Mouse (Mus musculus) ES-CJ7 (cell line): Measurements from ENCODE around the gene Atp8b4.

Source experiments
- DNase-seq: peaks from one replicate; pipeline ENCODE4 v3.0.0; 2011; ENCODE audit warnings: low read depth, low spot score

Atp8b4 gene

DNA sequence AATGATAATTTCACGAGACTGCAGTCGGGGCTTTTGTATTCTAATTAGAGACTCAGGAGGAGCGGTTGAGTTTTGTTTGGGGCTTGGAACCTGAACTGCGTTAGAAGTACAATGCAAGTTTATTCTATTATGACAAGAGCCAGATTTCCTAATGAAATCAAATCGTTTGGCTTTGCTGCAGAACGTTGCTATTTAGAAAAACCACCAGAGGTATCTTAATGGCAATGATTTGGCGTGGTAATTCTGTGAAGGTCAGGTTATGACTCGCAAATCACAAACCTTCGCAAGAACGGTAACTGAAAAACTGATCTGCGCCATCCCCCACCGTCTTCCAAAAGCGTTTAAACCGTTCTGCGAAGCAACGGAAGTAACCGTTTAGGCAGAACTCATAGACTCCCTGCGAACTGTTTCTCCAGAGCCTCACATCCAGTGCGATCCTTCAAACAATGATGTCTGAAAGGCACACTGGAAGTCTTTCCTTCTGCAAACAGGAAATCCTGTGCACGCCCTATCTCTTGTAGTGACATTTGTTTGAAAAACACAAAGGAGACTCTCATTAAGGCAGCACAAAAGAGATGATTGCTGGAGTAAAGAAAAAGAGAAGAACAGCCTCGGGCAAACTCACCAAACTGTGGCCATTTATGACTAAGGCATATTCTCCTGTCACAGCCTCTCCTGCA lies 139.2 kb downstream of the Atp8b4 start:
- peak; percentile 51 for DNase-seq

- DNase-seq = no peak
Observed at GRCm38 (mm10) chr2:126360688-126361087, 139.8 kb downstream of the Atp8b4 start.

DNA sequence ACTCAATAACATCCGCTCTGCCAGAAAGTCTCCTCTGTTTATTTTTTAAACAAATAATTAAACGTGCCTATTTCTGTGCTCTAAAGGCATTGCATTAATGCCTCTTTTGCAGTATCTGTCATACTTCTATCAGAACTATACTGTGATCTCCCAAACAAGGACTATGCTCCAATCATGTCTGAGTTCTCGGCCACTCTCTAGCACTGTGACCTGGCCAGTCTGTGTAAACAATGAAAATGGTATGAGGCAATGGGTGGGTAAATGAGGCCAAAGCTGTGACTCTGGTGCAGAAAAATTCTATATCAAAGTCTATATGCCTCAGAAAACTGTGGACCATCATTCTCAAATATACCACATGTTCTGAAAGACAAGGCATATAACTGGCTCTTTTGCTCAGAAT lies 140.5 kb downstream of the Atp8b4 start:
- no peak for DNase-seq

DNA sequence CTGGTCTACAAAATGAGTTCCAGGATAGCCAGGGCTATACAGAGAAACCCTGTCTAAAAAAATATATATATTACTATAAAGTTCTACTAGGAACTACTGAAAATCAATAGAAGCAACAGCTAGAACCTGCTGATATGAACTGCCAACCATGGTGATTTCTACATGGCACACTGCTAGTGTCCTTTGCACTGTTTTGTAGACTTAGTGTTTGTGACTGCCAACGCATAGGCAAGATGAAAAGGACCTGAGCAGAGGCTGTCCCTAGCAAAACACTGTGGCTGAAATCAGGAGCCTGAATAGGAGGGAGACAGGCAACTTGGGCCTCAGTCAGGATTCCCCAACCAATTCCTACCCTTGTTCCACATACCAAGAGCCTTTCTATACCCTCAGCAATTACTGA lies 141.2 kb downstream of the Atp8b4 start:
- no peak for DNase-seq

DNA sequence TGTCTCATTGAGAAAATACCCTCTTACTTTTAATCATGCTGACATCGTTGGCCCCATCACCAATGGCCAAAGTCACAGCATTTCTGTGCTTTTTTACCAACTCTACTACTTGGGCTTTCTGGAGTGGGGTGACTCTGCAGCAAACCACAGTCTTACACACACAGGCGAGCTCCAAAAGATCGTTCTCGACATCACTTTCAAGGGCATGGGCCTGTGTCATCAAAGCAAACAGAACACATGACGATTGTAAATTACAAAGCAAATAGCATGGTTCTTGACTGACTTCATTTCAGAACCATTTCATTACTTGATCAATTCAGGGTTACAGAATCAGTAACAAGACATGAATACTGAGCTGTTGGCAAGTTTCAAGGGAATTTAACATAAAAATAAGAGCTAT lies 141.7 kb downstream of the Atp8b4 start:
- DNase-seq = no peak

DNA sequence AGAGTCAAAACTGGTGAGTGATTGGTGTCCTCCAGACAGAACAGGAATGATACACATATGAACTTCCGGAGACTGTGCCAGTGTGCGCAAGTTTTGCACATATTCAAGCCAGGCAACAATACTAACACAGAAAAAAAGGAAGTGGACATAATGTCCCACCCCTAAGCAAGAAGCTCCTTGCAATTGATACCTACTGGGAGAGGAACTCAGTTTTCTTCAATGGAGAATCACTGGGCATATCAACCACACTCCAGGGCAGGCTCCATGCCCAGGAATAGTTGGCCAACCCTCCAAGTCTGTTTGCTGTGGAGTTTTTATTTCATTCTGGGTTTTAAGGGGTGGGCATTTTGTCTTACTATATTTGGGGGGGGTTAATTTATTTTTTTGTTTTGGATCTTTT lies 145.2 kb downstream of the Atp8b4 start:
- DNase-seq = no peak

- DNase-seq = no peak
Observed at GRCm38 (mm10) chr2:126351811-126352210, 148.7 kb downstream of the Atp8b4 start.

- no peak for DNase-seq
Observed at GRCm38 (mm10) chr2:126343026-126343593, 157.4 kb downstream of the Atp8b4 start.

DNA sequence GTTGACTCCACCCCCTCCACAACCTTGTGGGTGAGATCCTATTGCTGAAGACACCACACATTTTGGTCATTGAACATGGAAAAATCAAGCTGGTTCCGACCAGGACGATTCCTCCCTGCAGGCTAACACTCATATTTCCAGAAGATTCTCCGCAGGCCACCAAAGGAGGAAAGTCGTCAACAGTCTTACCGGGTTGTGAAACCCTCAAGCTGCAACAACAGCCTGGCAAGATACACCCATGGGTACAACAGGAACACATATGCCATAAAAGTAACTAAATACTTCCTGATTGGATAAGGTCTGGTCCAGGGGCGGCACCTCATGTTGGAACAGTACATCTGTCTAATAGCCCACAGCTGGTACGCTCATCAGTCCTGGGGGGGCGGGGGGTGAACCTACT lies 159.0 kb downstream of the Atp8b4 start:
- no peak for DNase-seq

DNA sequence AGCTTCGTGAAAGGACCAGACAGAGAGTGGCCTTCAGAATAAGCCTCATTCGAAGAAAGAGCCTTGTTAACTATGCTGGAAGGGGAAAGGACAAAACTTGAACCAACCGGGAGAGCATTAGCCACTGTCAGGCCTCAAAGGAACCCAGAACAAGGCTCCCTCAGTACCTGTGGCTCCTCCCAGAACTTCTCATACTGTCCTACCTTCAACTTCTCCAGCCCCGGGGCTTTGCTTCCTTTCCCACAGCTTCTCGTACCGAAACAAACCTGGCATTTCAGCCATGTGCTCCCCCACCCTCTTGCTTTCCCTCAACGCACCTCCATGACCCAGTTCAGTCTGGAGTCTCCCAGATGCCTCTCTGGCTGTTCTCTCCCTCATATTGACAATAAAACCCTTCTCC lies 160.3 kb downstream of the Atp8b4 start:
- DNase-seq = no peak

DNA sequence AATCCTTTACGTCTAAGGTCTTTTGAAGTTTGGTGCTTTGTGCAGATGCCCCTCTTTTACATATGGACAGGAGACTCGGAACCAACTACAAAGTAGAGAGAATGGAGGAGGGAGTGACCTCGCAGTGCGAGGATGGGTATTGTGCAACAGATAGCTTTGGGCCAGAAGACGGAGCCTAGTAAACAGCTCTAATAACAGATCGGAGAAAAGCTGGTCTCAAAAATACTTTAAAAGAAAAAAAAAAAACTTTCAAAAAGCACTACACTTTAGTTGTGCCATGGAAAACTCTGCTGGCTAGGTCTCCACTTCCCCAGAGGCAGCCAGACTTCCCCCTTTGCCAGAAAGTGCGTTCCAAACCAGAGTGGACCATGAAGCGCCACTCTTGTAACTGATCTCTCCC lies 161.0 kb downstream of the Atp8b4 start:
- no peak for DNase-seq

DNA sequence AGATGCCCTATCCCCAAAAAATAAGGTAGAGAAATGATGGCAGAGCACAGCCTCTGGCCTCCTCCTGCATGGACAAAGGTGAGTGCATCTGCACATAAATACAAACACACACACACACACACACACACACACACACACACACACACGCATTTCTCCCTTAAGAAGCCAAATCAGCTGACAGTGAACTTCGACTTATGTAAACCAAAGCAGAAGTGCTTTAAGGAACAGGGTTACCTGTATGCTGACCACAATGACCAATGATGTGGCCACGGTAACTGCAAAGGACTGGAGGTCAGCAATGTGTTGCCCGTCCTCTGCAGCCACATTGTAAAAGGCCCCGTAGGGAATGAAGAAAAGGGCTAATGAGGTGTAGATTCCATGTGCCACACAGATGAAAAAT lies 163.3 kb downstream of the Atp8b4 start:
- no peak for DNase-seq

DNA sequence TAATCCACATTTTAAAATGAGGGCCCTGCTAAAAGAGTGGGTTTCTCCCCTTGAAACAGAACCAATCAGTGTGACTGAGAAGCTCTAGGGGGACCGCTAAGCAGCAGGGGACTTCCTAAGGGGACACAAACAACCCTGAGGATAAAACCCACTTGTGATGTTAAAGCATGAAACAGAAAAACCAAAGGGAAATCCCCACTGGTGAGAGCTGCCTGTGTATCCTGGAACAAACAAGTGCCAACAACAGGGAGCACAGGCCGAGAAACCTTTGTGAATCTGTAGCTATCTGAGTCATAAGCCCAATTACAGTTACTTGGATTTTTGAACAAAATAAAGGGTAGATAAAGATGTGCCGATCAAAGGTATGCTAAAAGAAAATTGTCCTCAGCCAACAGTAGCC lies 168.7 kb downstream of the Atp8b4 start:
- no peak for DNase-seq

DNA sequence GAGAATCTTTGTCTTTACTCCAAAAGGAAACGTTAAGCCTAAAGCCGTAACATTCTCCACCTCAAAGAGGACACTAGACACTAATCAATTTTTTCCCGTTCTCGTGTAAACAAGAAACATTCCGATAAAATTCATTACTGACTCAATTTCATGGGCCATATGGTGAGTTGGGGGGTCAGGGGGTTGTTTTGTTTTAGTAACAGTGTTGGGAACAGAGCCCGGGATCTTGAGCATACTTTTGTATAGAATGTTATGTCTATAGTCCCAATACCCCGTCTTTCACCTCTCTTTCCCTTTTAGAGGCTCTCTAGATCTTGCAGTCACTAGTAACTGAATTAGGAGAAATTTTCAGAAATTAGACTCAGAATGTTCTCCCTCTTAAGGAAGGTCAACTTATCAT lies 177.3 kb downstream of the Atp8b4 start:
- DNase-seq = no peak

DNA sequence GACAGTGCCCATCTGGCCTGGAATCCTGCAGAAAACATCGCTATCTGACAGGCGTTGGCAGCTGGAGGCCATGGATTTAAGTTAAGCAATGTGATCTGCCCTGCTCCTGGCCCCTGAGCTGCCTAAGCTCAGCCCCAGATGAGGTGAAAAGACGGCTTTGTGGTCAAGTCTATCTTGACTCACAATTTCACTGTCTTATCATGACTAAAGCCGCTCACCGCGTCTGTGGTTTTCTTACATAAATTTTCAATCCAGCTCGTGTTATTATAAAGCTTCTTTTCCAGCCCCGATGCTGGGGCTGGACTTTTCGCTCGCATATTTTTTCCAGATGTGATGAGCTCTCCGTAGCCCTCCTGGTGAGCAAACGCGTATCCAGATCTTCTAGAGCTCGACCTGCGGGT lies 177.8 kb downstream of the Atp8b4 start:
- no peak for DNase-seq

DNA sequence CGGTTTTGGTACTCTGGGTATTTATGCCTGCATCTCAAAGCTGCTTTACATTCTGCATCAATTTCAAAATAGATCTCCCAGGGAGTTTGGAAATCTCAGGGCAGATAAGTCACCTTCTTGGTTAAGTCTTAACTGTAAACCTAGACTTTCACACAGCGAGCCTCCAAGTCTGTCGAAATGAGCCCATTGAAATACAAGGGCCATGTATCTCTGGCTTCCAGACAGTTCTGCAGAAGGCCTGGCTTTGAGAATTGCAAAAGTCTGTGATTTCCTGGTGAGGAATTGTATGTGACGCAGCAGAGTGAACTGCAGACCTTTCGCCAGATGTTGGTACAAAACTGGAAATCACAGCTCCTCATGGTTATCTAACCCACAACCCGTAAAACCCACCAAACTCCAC lies 182.4 kb downstream of the Atp8b4 start:
- no peak for DNase-seq

DNA sequence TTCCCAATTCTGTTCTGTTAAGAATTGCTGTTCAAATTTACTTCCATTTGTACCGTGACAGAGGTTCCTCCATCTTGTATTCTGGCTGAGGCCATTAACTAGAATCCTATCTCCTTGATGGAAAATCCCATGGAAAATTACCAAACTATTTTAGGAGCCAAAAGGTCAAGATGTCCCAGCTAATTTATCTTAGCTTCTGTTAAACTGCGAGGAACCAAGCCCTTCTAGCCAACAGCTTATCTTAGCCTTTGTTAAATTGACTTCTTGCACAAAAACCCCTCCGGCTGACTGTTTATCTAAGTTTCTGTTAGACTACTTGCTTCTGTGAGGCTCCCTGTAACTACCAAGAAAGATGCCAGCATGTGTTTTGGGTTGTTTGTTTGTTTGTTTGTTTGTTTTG lies 183.5 kb downstream of the Atp8b4 start:
- no peak for DNase-seq

GRCm38 (mm10) chr2:126316346-126316745 lies 184.1 kb downstream of the Atp8b4 start:
- DNase-seq = no peak

- DNase-seq = no peak
Observed at GRCm38 (mm10) chr2:126311056-126311455, 189.4 kb downstream of the Atp8b4 start.

DNA sequence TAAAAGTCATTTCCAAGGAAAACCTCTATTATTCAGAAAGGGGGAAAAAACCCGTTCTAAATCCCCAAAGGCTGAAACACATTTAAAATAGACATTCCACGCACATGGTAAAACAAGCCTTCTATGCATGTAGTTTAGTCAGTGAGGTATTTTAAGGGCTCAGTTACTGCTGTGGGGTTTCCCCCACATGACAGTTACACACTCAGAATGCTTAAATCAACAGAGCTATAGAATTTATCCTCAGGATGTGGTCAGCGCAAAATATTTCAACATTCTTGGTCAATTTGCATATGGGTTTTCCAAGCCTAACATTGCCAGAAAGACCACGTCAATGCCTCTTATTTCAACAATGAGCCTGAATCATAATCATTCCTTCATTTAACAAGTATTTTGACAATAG lies 190.5 kb downstream of the Atp8b4 start:
- DNase-seq = no peak

DNA sequence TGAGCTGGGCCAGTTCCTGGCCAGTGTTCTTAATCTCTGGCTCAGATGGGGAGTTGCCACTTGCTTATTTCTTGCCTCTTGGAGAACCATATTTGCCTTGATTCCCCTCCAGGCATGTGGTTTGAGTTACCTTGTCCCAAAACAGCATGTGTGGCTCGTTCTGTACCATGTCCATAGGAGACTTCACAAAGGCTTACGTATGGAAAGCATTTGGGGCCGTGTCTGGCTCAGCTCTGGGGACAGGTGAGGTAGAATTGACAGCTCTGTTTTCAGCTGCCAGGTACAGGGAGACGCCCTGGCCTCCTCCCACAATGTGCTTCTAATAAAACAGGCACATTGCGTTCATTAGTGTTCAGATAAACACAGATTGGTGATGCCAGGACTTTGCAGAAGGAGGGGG lies 195.9 kb downstream of the Atp8b4 start:
- no peak for DNase-seq

DNA sequence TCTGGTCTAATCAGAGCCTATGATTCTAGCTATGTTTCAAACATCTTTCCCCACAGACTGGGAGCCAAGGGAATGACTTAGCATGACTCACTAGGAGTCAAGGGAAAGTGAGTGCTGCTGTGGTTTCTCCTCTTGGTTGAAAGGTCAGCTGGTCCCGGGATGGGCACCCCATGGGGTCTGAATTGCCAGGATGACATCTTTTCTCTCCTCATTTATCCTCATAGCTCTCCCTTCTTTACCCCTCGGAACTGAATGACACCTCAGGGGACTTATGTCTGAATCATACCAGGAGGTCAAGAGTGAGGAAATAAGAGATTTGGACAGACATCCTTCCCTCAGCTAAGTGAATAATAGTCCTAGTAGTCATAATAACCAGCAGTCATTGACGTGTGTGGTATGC lies 197.2 kb downstream of the Atp8b4 start:
- DNase-seq = peak; percentile 25

- peak; percentile 91 for DNase-seq
Observed at GRCm38 (mm10) chr2:126302381-126302780, 198.1 kb downstream of the Atp8b4 start.

GRCm38 (mm10) chr2:126290702-126291101 lies 209.8 kb downstream of the Atp8b4 start:
- no peak for DNase-seq
